Mouse (Mus musculus) cerebellum, adult 9-11 months (tissue): Measurements from ENCODE around the gene Nfrkb.

Experiments
- DNase-seq: peaks from one replicate; pipeline ENCODE4 v3.0.0; 2022

The Nfrkb gene

GRCm38 (mm10) chr9:31430011-31430410, 44.0 kb downstream of the Nfrkb start:
- DNase-seq: no peak

GRCm38 (mm10) chr9:31431751-31432150, 45.8 kb downstream of the Nfrkb start:
- DNase-seq: no peak

- no peak for DNase-seq
These were observed 46.5 kb downstream of the Nfrkb start for GRCm38 (mm10) chr9:31432336-31432975.

GRCm38 (mm10) chr9:31433431-31433830, 47.4 kb downstream of the Nfrkb start:
- no peak for DNase-seq

GRCm38 (mm10) chr9:31435415-31435814, 49.4 kb downstream of the Nfrkb start:
- no peak for DNase-seq

GRCm38 (mm10) chr9:31437861-31438260, 51.9 kb downstream of the Nfrkb start:
- DNase-seq: no peak

- DNase-seq: no peak
These were observed 52.8 kb downstream of the Nfrkb start for GRCm38 (mm10) chr9:31438834-31439233.

GRCm38 (mm10) chr9:31439341-31439740, 53.3 kb downstream of the Nfrkb start:
- DNase-seq: no peak

GRCm38 (mm10) chr9:31440366-31440765, 54.4 kb downstream of the Nfrkb start:
- no peak for DNase-seq

GRCm38 (mm10) chr9:31441487-31441886, 55.5 kb downstream of the Nfrkb start:
- DNase-seq: no peak

- DNase-seq: no peak
These were observed 58.2 kb downstream of the Nfrkb start for GRCm38 (mm10) chr9:31444236-31444635.

GRCm38 (mm10) chr9:31449145-31449772, 63.3 kb downstream of the Nfrkb start:
- DNase-seq: no peak

- DNase-seq: no peak
These were observed 66.2 kb downstream of the Nfrkb start for GRCm38 (mm10) chr9:31452166-31452565.

- DNase-seq: no peak
These were observed 68.4 kb downstream of the Nfrkb start for GRCm38 (mm10) chr9:31454356-31454755.

- DNase-seq: no peak
These were observed 77.2 kb downstream of the Nfrkb start for GRCm38 (mm10) chr9:31463190-31463589.

GRCm38 (mm10) chr9:31463692-31464474, 77.9 kb downstream of the Nfrkb start, which contains the start of gene Tmem45b:
Tmem45b (minus strand) TSS chr9:31464462.
- DNase-seq: no peak
